11 mouse cellular contexts compared by ENCODE assay signal in the genomic region with DNA sequence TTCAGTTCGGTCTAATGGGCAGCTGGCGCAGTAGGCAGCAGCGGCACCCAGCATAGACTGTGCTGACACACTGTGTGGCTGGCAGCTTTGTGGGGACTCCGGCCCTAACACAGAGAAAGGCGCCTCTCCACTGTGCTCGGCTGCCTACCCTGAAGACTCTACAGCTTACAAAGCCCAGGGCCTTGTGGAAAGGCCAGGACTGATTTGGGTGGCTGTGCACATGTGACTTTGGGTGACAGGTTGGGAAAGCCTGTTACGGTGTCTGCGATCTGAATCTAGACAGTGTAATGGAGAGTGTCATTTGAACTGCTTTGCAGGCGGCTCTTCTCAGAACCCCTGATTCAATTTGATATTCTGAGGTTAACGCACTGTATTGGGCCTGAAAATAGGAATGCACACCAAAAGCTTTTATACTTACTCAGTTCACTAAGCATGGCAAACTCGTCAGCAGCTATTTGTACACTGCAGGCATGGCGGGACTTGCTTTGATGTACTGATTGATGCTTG.
A peak's percentile ranks its signal among the peaks of the same experiment; 100 is the strongest.
DNase-seq lines count a peak whose midpoint lies in the region; ATAC-seq and TF ChIP-seq lines count a peak whose summit lies in the region.
"Had no signal": no experiment of that assay in that cellular context is flagged by ENCODE, and none has a peak within 500 bp of the region (broad histone marks: within the 10 kb centered on the region; RNA-seq: fewer than 3 reads in every experiment).

No protein-coding gene starts in this region.

- no peak overlapping the region for H3K9ac ChIP-seq in embryonic facial prominence, embryonic 11.5 days (replicated peaks; ENCODE audit: low read length)
- no peak overlapping the region for H3K9ac ChIP-seq in hindbrain, embryonic 12.5 days
- H3K9ac ChIP-seq in neural tube, embryonic 12.5 days: no peak overlapping the region
- H3K9ac ChIP-seq in heart, adult 2 months (ENCODE audit: low read depth, low read length): no peak overlapping the region
- H3K9ac ChIP-seq: limb, embryonic 13.5 days had no signal

- no peak overlapping the region for H3K4me3 ChIP-seq in embryonic facial prominence, embryonic 11.5 days (ENCODE audit: low read depth, low read length)
- H3K4me3 ChIP-seq in hindbrain, embryonic 12.5 days: no peak overlapping the region
- no peak overlapping the region for H3K4me3 ChIP-seq in neural tube, embryonic 12.5 days
- H3K4me3 ChIP-seq in heart, adult 2 months: no peak overlapping the region
- H3K4me3 ChIP-seq: limb, embryonic 13.5 days had no signal

- ATAC-seq in embryonic facial prominence, embryonic 11.5 days (replicated peaks; ENCODE audit: insufficient number of reproducible peaks, low FRiP score, low TSS enrichment, low read depth): peak; percentile 52; the same call in 1 of the 2 replicates
- peak; percentile 81 for ATAC-seq in hindbrain, embryonic 12.5 days (ENCODE audit: low FRiP score)
- ATAC-seq in neural tube, embryonic 12.5 days (ENCODE audit: low FRiP score, low read depth): peak; percentile 67
- ATAC-seq: lung, postnatal 0 days had no signal

- no peaks in the 10 kb centered on the region for H3K4me1 ChIP-seq in embryonic facial prominence, embryonic 11.5 days (ENCODE audit: control insufficient read depth, insufficient read depth, low read length)
- H3K4me1 ChIP-seq in hindbrain, embryonic 12.5 days: peaks cover 6% of the 10 kb centered on the region
- peaks cover 9% of the 10 kb centered on the region; the same call in 1 of the 2 replicates for H3K4me1 ChIP-seq in neural tube, embryonic 12.5 days
- H3K4me1 ChIP-seq in heart, adult 2 months (ENCODE audit: control insufficient read depth, insufficient read depth, low read length): no peaks in the 10 kb centered on the region

- TF ChIP-seq EP300 in heart, adult 2 months (IDR thresholded peaks at IDR 0.05; ENCODE audit: insufficient read depth, low read depth, low read length): no peak

- H3K4me2 ChIP-seq in embryonic facial prominence, embryonic 11.5 days (ENCODE audit: low read depth, low read length): no peak overlapping the region
- H3K4me2 ChIP-seq in hindbrain, embryonic 12.5 days (replicated peaks): no peak overlapping the region
- H3K4me2 ChIP-seq in neural tube, embryonic 12.5 days (replicated peaks): no peak overlapping the region
- H3K4me2 ChIP-seq: limb, embryonic 13.5 days had no signal

- no peak for TF ChIP-seq POLR2A in heart, adult 2 months (IDR thresholded peaks at IDR 0.05; ENCODE audit: insufficient read depth, low read depth, low read length)

- H3K9me3 ChIP-seq in embryonic facial prominence, embryonic 11.5 days (replicated peaks; ENCODE audit: control insufficient read depth, low read length): no peaks in the 10 kb centered on the region
- no peaks in the 10 kb centered on the region for H3K9me3 ChIP-seq in hindbrain, embryonic 12.5 days (replicated peaks)
- no peaks in the 10 kb centered on the region for H3K9me3 ChIP-seq in neural tube, embryonic 12.5 days
- H3K9me3 ChIP-seq: limb, embryonic 13.5 days had no signal

- intact Hi-C loops in heart, adult 2 months (cut with DNase I): no loop called here

- H3K79me2 ChIP-seq in heart, adult 2 months (replicated peaks; ENCODE audit: control insufficient read depth, insufficient read depth, low read length): no peaks in the 10 kb centered on the region

- H3K36me3 ChIP-seq in embryonic facial prominence, embryonic 11.5 days (replicated peaks; ENCODE audit: control insufficient read depth, insufficient read depth, low read depth, low read length): no peaks in the 10 kb centered on the region
- H3K36me3 ChIP-seq in hindbrain, embryonic 12.5 days: no peaks in the 10 kb centered on the region
- H3K36me3 ChIP-seq in neural tube, embryonic 12.5 days: no peaks in the 10 kb centered on the region
- H3K36me3 ChIP-seq in heart, adult 2 months (ENCODE audit: control insufficient read depth, insufficient read depth, low read length): no peaks in the 10 kb centered on the region
- H3K36me3 ChIP-seq: limb, embryonic 13.5 days had no signal

- no peak overlapping the region for H3K27ac ChIP-seq in embryonic facial prominence, embryonic 11.5 days (replicated peaks; ENCODE audit: low read depth, low read length)
- H3K27ac ChIP-seq in hindbrain, embryonic 12.5 days: peak overlapping the region; percentile 48; the same call in 1 of the 2 replicates
- H3K27ac ChIP-seq in neural tube, embryonic 12.5 days: no peak overlapping the region
- no peak overlapping the region for H3K27ac ChIP-seq in heart, adult 2 months
- H3K27ac ChIP-seq: limb, embryonic 13.5 days had no signal

- DNase-seq in cerebellum, postnatal 10 days: peak; percentile 13 to 42
- no peak for DNase-seq in cerebellum, postnatal 25 days
- no peak for DNase-seq in embryonic facial prominence, embryonic 11.5 days (ENCODE audit: low spot score)
- DNase-seq in heart, adult 2 months: no peak
- no peak for DNase-seq in spleen, postnatal 36 days (ENCODE audit: low spot score in 2 of 2)
- DNase-seq in adipocyte (ENCODE audit: low spot score): no peak
- DNase-seq: right cerebral cortex, postnatal 4 days had no signal

- WGBS in embryonic facial prominence, embryonic 11.5 days: 60% methylated on average over 12 of the region's 12 CpGs
- 68% methylated on average over 12 of the region's 12 CpGs for WGBS in hindbrain, embryonic 12.5 days
- WGBS in neural tube, embryonic 12.5 days: 60% methylated on average over 12 of the region's 12 CpGs
- 91% methylated on average over 12 of the region's 12 CpGs for WGBS in heart, adult 2 months

- TF ChIP-seq CTCF in heart, adult 2 months (IDR thresholded peaks at IDR 0.05): no peak

- no peaks in the 10 kb centered on the region for H3K27me3 ChIP-seq in embryonic facial prominence, embryonic 11.5 days (ENCODE audit: control insufficient read depth, insufficient read depth, low read length)
- no peaks in the 10 kb centered on the region for H3K27me3 ChIP-seq in hindbrain, embryonic 12.5 days
- H3K27me3 ChIP-seq in neural tube, embryonic 12.5 days (replicated peaks): no peaks in the 10 kb centered on the region
- H3K27me3 ChIP-seq in heart, adult 2 months (ENCODE audit: control insufficient read depth, insufficient read depth, low read length): no peaks in the 10 kb centered on the region

Comparison
In these comparisons a context has a peak if more than half of its experiments do, and no peak if none do; other contexts are left out.
1. DNase-seq: peak in cerebellum, postnatal 10 days (2 of 2); none in cerebellum, postnatal 25 days (0 of 2), embryonic facial prominence, embryonic 11.5 days (single experiment), heart, adult 2 months (0 of 2), spleen, postnatal 36 days (0 of 2) and adipocyte (single experiment).
2. Peak in every context shown above with its lines, with median percentiles within 50 percentile points of each other: ATAC-seq.